Mouse (Mus musculus): ENCODE results near the gene Tmem274. TPM values are rescaled to one million over a fixed set of nuclear protein-coding genes. Genes with fewer than 3 reads are reported as not detected.
A peak's percentile ranks its signal among the peaks of the same experiment; 100 is the strongest.

Gene Tmem274
- total RNA-seq, 2 experiments from 2014 or later: not detected

DNA sequence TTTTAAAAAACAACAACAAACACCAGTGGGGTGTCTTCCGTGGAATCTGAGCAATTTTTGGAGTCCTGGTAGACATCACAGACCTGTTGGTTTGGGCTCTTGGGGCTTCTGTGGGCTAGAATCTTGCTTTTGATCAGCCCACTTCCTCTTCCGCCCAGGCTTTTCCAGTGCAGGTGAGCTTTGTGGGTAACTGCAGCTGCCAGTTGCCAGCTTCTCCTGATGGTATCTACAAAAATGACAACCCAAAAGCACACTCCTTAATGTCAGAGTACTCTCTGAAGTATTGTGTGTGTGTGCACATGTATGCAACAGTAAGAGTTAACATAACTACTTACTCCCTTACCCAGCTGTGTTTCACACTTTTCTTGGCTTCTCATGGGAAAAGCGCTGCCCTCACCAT, 7.6 kb upstream of the Tmem274 start:
- DNase-seq (ENCODE audit: extremely low spot score in 1 of 2, low spot score in 1 of 2): no peak

DNA sequence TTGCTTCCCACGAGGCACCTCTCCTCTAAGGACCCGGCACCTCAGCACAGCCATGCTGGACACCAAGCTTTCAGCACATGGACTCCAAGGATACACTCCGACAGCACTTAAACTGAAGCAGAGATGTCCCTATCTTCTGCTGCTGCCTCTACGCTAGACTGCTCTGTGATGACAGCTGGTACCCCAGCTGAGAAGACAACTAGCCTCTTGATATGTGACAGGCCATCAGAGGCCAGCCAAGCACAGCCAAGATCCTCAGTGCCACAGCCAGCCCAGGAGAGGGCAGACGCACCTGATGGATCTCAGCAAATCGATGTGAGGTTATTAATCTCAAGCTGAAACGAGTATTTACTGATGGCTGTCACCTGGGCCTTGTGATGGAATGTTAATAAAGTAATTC, 2.1 kb upstream of the Tmem274 start:
- no peak for DNase-seq (ENCODE audit: extremely low spot score in 1 of 2, low spot score in 1 of 2)

DNA sequence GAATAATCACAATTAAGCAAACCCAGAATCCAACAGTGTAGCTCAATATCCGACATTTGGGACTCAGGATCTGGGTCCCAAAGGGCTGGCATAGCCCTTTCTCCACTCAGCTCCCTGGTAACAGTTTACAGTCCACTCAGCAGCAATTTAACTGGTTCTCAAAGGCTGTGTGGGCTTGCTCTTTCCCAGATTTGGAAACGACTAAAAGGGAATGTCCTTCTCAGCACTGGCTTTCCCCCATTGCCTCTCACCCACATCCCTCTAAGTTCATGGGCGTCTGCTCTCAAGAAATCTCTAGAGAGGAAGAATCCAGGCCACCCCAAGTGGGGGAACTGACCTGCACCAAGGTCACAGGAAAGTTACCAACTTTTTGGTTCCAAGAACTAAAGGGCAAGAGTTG, 7.4 kb downstream of the Tmem274 start:
- no peak for DNase-seq (ENCODE audit: extremely low spot score in 1 of 2, low spot score in 1 of 2)

DNA sequence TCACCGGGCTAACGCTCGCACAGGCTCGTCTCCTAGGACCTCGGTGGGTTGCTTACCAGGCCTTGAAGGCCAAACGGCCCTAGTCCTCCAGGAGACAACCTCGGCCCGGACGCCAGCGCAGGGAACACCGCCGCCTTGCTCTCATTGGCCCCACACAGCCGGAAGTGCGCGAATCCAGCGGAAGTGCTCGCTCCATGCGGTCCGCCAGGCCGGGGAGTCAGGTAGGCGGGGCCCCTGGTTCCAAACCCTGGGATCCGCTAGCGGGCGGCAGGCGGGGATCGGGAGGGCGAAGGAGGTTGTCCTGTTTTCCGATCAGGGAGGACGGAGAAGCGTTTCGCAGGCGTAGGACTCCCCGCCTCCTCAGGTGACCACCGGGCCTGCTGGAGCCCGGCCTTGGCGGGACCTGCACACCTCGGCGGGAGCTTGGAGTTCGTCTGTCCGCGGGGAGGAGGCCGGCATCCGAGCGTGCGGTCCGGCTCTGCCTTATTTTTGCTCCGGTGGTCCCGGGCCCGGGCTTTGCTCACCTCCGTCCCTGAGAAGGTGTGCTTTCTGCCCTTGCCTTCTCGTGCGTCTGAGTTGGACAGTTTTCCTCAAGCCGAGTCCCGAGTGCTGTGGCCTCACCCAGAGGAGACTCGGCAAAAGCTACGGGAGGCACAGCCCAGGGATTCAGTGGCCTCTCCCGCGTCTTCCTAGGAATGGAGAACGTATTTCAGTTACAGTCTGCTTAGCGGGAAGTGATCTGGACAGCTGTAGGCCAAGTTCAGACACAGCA, 8.1 kb downstream of the Tmem274 start, which contains the start of the genes Nmnat1 and Lzic:
TSS of gene Nmnat1 (minus strand) at position 150 of the 772 bp plus-strand sequence.
TSS of gene Lzic (plus strand) at position 177 of the 772 bp plus-strand sequence.
- DNase-seq (ENCODE audit: extremely low spot score in 1 of 2, low spot score in 1 of 2): peak; percentile 84 to 87

DNA sequence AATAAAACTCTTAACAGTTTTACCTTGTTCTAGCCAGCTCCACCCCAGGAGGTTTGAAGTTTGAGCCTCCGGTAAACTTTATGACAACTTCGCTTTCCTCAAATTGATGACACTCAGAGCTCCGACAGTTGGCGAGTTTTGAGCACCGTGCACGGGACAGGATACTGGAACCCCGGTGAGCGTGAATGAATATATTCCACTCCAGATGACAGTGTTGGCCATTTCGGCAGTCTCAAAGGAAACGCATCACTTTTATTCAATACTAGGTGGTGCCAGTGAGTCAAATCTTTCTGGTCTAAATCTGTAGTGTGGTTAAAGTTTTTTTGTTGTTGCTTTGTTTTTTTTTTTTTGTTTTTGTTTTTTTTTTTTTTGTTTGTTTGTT, 8.6 kb downstream of the Tmem274 start:
- DNase-seq (ENCODE audit: extremely low spot score in 1 of 2, low spot score in 1 of 2): peak in 1 of 2 experiments; percentile 11

DNA sequence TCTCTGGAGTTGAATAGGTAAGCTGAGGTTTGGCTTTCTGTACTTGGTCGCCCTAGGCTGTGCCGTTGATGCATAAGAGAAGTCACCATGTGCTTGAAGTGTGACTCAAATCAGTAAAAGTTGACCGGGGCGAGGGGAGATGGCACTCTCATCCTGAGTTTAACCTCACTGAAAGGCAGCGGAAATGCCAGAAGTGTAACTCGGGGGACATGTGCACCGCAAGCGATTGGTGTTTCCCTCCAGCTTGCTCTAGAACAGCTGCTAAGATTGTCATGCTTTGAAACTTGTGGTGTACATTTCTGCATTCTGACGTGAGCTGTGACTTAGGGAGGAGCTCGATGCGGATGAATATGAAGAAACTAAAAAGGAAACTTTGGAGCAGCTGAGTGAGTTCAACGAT, 10.6 kb downstream of the Tmem274 start:
- DNase-seq (ENCODE audit: extremely low spot score in 1 of 2, low spot score in 1 of 2): no peak

DNA sequence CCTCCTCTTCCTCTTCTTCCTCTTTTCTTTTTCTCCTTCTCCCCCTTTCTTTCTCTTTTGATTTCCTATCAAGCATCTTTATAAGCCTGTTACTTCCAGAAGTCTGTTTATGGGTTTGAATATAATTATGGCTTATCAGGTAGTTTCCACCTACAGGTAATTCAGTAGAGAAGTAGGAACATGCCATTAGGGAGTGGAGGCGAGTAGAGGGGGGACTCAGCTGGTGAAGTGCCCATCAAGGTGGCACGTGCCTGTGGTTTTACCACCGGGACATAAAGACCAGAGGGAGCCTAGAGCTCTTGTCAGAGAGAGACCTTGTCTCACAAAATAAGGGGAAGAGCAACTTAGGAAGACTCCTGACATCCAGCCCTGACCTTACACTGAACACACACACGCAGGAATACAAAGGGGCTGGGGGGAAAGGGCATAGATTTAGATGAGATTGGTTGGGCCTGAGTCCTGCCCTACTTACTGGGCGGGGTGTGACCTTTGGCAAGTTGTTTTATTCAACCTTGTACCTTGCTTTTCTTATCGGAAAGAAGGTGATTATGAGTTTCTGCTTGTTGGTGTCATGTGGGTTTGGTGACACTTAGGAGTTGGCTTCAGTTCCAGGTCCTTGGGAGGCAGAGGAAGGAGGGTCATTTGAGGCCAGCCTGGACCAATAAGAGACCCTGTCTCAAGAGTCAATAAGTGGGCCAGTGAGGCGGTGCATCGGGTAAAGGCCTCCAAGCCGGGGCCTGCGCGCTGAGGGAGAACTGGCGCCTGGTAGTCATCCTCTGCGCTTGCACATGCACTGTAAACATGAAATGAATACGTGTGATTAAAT, 12.4 kb downstream of the Tmem274 start:
- DNase-seq (ENCODE audit: extremely low spot score in 1 of 2, low spot score in 1 of 2): no peak

DNA sequence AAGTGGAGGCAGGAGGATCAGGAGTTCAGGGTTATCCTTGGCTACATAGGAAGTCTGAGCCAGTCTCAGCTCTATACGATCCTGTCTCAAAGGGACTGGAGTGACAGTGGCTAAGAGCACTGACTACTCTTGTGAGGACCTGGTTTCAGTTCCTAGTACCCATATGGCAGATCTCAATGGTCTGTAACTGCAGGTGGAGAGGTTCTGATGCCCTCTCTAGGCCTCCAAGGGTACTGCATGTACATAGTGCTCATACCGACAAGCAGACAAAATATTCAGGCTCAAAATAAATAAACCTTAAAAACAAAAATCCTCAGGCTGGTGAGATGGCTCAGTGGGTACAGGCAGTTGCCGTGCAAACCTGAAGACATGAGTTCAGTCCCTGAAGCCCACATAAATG, 14.0 kb downstream of the Tmem274 start:
- DNase-seq (ENCODE audit: extremely low spot score in 1 of 2, low spot score in 1 of 2): no peak

DNA sequence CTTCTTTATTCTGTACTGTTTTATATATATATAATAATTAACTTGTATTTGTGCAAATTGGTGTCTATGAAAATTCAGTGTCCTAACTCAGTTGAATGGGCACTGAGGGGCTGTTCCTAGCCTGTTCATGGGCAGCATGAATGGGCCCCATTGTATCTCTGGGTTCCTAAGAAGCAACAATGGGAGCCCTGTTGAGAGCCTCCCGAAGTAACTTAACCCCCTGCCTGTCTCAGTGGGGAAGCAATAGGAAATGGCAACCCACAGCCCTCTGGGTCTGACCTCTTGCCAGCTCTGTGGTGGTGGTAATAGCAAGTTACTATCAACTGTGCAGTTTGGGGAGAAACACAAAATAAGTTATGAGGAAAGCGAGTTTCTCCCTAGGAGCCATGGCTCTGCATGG, 19.4 kb downstream of the Tmem274 start:
- DNase-seq (ENCODE audit: extremely low spot score in 1 of 2, low spot score in 1 of 2): no peak

DNA sequence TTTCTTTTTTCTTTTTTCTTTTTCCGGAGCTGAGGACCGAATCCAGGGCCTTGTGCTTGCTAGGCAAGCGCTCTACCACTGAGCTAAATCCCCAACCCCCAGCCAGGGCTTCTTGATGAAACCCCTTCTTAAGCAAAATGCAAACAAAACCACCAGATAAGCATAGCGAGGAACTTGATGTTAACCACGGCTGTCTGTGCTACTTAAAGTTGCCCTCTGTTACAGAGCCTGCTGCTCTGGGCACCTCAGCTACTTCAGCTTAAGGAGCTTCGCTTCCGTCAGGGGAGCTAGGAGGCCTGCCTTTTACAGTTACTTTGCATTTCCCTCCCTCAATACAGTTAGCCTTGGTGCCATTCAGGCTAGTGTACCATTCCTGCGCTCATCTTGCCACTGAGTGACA, 21.7 kb downstream of the Tmem274 start:
- no peak for DNase-seq (ENCODE audit: extremely low spot score in 1 of 2, low spot score in 1 of 2)

DNA sequence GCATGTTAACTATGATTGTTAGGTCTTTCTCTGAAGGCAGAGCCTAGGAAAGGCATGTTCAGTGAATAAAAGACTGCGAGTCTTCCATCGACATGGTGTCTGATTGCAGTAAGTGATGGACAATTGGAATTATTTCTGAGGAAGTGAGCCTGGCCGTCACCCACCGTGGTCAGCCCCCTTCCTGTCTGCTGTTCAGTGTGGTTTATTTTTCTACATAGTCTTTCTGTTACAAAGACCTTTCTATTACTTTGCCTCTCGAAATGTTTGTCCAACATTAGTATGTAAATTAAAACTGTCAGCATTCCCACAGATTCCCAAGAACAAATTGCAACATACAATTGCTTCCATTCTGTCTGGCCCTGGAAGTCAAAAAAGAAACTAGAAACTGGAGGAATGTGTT, 22.6 kb downstream of the Tmem274 start:
- no peak for DNase-seq (ENCODE audit: extremely low spot score in 1 of 2, low spot score in 1 of 2)

DNA sequence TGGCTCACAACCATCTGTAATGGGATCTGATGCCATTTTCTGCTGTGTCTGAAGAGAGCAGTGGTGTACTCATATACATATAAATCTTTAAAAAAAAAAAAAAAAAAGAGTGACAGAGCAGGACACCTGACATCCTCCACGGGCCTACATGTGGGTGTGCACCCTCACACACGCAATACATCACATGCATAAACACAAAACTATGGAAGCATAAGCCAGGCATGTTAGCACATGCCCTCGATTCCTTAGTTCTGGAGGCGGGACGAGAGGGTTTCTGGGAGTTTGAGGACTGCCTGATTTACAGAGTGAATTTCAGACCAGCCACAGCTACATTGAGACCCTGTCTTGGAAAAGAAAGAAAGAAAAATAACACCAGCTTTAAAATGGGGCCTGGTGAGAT, 27.2 kb downstream of the Tmem274 start:
- no peak for DNase-seq (ENCODE audit: extremely low spot score in 1 of 2, low spot score in 1 of 2)

DNA sequence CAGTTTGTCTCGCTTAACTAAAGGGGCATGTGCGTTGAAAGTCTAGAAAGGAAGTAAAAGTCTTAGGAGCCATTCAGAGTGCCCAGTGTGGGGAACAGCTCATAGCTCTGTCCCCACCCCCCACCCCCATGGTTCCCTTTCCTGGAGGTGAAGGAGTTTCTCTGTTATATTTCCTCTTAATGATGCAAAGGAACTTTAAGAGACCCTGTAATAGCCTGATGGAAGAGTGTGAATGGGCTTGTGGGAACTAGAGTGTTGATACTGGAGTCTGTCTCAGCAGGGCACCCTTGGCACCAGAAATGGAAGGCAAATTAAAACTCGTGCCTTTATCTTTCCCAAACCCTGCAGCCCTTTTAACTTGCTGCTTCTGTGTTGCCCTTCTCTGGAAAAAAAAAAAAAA, 27.7 kb downstream of the Tmem274 start:
- DNase-seq (ENCODE audit: extremely low spot score in 1 of 2, low spot score in 1 of 2): no peak

DNA sequence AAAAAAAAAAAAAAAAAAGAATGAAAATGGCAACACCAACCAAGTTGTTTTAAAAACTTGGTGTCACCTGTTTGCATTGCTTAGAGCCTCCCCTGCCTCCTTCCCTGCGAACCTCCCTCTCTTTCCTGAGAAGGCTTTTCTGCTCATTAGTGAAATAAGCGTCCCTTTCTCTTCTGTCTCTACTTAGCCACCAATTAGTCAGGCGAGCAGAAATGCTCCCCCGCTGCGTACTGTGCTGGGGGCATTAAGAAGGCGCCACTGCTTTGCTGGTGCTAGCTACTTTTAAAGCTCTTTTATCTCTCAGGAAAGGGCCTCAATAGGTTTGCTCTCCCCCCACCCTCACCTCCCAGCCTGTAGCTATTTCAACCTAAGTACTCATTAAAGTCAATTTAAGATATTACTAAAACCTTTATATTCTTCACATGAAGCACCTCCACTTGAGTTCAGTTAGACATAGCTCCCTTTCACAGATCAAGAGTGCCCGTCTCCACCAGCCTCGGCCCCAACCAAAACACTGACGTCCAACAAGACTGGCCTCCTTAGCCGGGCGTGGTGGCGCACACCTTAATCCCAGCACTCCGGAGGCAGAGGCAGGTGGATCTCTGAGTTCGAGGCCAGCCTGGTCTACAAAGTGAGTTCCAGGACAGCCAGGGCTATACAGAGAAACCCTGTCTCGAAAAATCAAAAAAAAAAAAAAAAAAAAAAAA, 28.2 kb downstream of the Tmem274 start:
- DNase-seq (ENCODE audit: extremely low spot score in 1 of 2, low spot score in 1 of 2): no peak

DNA sequence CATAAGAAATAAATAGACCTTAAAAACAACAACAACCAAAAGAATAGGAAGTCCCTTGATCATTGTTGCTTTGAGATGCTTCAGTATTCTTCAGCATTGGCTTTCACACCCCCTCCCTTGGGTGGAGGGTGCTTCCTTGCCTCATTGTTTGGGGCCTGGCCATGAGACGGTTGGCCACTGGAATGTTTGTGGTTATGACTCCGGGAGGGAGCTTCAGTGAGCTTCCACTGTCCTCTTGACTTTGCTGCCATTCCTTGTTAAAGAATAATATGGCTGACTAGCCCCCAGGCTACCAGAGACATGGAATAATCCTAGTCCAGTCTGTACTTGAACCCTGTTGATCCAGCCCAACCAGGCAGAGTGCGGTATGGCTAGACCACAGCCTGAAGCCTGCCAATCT, 29.7 kb downstream of the Tmem274 start:
- DNase-seq (ENCODE audit: extremely low spot score in 1 of 2, low spot score in 1 of 2): no peak

DNA sequence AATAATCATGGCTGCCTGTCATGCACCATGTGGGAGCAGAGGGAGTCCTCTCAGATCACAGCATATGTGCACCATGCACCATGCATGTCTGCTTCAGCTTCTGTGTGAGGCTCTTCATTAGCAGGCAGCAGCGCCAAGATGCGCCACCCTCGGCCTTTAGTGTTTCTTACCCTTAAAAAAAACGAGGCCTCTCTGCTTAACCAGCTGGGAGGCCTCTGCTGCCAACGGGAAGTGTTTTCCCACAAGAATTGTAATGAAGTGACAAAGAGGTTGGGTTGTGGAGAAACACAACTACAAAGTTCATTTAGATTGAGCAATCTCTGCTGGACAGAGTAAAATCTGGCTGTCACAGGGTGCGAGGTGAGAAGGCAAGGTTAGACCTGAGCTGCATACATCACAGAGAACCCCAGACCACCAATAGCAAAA, 34.1 kb downstream of the Tmem274 start:
- no peak for DNase-seq (ENCODE audit: extremely low spot score in 1 of 2, low spot score in 1 of 2)

DNA sequence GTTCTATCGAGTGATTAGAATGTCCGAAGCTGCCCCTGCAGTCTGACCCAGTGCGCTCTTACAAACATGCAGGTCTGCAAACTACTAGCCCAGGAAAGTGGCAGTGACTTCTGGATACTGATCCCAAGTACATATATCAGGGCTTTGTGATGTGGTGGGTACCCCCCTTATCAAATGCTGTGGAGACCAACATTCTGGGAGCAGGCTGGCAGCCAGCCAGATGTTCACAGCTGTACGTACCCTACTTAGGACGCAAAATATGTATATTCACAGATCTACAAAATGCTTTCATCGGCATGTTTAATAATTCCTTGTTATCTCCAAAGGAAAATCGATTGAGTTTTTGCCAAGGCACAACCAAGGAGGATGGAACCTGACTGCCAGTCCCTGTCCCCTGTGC, 34.9 kb downstream of the Tmem274 start:
- DNase-seq (ENCODE audit: extremely low spot score in 1 of 2, low spot score in 1 of 2): no peak

DNA sequence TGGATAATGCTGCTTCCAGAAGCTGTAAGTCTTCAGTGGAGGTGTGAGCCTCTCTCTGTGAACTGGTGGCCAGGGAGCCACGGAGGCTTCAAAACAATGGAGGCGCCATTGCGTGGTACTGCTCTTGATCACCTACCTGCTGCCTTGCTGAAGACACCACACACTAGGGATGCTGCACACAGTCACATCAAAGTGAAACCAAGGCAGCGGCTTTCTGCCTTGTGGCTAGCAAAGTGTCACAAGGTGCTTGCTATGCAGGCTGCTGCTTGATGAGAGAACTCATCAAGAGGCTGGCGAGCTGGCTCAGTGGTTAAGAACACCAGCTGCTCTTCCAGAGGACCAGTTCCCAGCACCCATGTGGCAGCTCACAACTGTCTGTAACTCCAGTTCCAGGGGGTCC, 38.5 kb downstream of the Tmem274 start:
- DNase-seq (ENCODE audit: extremely low spot score in 1 of 2, low spot score in 1 of 2): no peak

DNA sequence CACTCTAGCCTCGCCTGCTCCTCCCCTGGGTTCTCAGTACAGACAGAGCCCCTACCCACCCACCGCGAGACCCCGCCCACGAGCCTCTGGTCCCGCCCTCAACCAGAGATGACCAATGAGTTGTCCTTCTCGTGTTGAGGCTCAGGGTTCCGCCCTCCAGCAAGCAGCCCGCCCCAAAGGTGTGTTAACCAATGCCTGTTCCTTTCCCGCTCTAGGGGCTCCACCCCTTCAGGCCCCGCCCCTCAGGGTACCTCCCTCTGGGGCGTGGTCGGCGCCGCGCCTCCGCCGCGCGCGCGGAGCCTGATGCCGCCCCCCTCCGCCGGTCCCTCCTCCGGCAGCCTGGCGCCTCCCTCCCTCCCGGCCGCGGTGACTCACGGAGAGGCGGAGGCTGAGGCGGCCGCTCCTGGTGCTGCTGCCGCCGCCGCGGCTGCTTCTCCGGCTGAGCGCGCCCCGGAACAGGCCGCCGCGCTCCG, 40.7 kb downstream of the Tmem274 start, which contains the start of gene Ctnnbip1:
TSS of gene Ctnnbip1 (plus strand) at position 369 of the 473 bp plus-strand sequence.
- peak; percentile 77 to 89 for DNase-seq (ENCODE audit: extremely low spot score in 1 of 2, low spot score in 1 of 2)

DNA sequence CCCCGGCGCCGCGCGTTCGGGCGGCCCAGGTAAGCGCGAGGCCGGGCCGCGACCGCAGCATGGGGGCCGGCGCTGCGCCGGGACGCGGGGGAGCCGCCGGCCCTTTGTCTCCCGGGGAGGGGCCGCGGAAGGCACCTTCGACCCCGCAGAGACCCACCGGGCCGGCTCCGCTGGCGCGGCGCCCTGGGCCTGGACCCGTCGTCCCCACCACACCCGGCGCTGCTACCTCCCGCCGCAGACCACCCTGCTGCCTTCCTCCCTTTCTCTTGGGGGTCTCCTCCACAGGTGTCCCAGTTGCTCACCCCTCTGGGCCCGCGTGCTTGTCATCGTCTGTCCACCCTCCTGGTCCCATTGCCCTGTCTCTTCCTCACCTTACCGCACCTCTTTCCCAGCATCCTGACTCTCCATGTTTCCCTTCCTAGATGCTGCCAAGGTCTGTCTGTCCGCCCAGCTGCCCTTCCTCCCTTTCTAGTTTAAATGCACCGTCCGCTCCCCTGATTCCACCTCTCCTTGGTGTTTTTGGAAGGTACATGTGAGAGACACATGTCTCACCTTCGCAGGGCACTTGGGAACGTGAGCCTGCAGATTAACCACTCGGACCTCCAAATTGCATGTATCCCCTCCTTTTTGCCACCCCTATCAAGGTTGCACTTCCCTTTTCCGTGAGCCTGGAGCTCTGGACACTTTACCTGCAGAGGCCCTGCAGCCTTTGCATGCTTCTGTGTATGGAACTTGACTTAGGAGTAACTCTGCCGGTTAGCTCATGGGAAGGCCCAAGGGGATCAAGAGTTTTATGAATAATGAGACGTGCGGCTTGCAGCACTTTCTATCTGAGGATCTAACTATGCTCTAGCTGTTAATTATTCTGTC, 41.4 kb downstream of the Tmem274 start:
- DNase-seq (ENCODE audit: extremely low spot score in 1 of 2, low spot score in 1 of 2): no peak
